Mouse (Mus musculus) cerebellum, adult 11 months (tissue): Measurements from ENCODE around the gene Gm5741.
"Not testable (repeated sequence)": the region's sequence is repeated elsewhere in the genome, so short reads cannot be mapped to it uniquely, and the experiment has no call there.

Experiments used
- DNase-seq: peaks from one replicate; pipeline ENCODE4 v3.0.0; 2022

Gm5741 gene

GRCm38 (mm10) chr8:85067982-85068381, at the start of gene Gm5741:
Gene Gm5741, minus strand, starts transcription at chr8:85067982.
- DNase-seq = no peak

- DNase-seq = no peak
Observed at GRCm38 (mm10) chr8:85116984-85117383, 49.2 kb upstream of the Gm5741 start.

GRCm38 (mm10) chr8:85115501-85115900, 47.7 kb upstream of the Gm5741 start:
- no peak for DNase-seq

GRCm38 (mm10) chr8:85113241-85113640, 45.5 kb upstream of the Gm5741 start:
- no peak for DNase-seq

- DNase-seq = no peak
Observed at GRCm38 (mm10) chr8:85100076-85100665, 32.4 kb upstream of the Gm5741 start.

GRCm38 (mm10) chr8:85096850-85097249, 29.1 kb upstream of the Gm5741 start:
- no peak for DNase-seq

GRCm38 (mm10) chr8:85096196-85096595, 28.4 kb upstream of the Gm5741 start:
- no peak for DNase-seq

- DNase-seq = no peak
Observed at GRCm38 (mm10) chr8:85095566-85095965, 27.8 kb upstream of the Gm5741 start.

- DNase-seq = no peak
Observed at GRCm38 (mm10) chr8:85095051-85095450, 27.3 kb upstream of the Gm5741 start.

- no peak for DNase-seq
Observed at GRCm38 (mm10) chr8:85091526-85092090, 23.8 kb upstream of the Gm5741 start.

GRCm38 (mm10) chr8:85090856-85091255, 23.1 kb upstream of the Gm5741 start:
- DNase-seq = no peak

GRCm38 (mm10) chr8:85088771-85089170, 21.0 kb upstream of the Gm5741 start:
- no peak for DNase-seq

- DNase-seq = no peak
Observed at GRCm38 (mm10) chr8:85086238-85086637, 18.5 kb upstream of the Gm5741 start.

- no peak for DNase-seq
Observed at GRCm38 (mm10) chr8:85084633-85085032, 16.9 kb upstream of the Gm5741 start.

GRCm38 (mm10) chr8:85083108-85083813, 15.5 kb upstream of the Gm5741 start, which contains the start of gene Man2b1:
Gene Man2b1, plus strand, starts transcription at chr8:85083270.
- peak; percentile 83 for DNase-seq

GRCm38 (mm10) chr8:85082169-85082568, 14.4 kb upstream of the Gm5741 start:
- DNase-seq = not testable (repeated sequence)

- DNase-seq = no peak
Observed at GRCm38 (mm10) chr8:85081216-85081555, 13.4 kb upstream of the Gm5741 start, which contains the start of gene Wdr83. Gene Wdr83, minus strand, starts transcription at chr8:85081306.

- no peak for DNase-seq
Observed at GRCm38 (mm10) chr8:85080532-85081215, 12.9 kb upstream of the Gm5741 start, which contains the start of gene Wdr83os. Gene Wdr83os, plus strand, starts transcription at chr8:85080740.

- DNase-seq = no peak
Observed at GRCm38 (mm10) chr8:85080214-85080531, 12.4 kb upstream of the Gm5741 start.

- peak; percentile 65 for DNase-seq
Observed at GRCm38 (mm10) chr8:85076993-85077392, 9.2 kb upstream of the Gm5741 start.

GRCm38 (mm10) chr8:85076001-85076400, 8.2 kb upstream of the Gm5741 start:
- DNase-seq = no peak

- no peak for DNase-seq
Observed at GRCm38 (mm10) chr8:85074617-85075016, 6.8 kb upstream of the Gm5741 start.

- no peak for DNase-seq
Observed at GRCm38 (mm10) chr8:85074167-85074566, 6.4 kb upstream of the Gm5741 start.
